Mouse (Mus musculus): ENCODE measurements around the gene Ppp1r16b.

GRCm38 (mm10) chr2:158689640-158690039, 24.4 kb downstream of the Ppp1r16b start:
- TF ChIP-seq CTCF (IDR thresholded peaks at IDR 0.05; ENCODE audit: control insufficient read depth, insufficient read depth, insufficient read length) (no peak), USF1 (IDR thresholded peaks at IDR 0.05; ENCODE audit: low read depth) (no peak), CEBPB (IDR thresholded peaks at IDR 0.05; ENCODE audit: low read depth) (no peak), MAX (IDR thresholded peaks at IDR 0.05) (no peak), MYOG (IDR thresholded peaks at IDR 0.05; ENCODE audit: control insufficient read depth, extremely low read depth, insufficient read length) (no peak)

Measured in C2C12 (cell line).